Mouse (Mus musculus) midbrain, embryonic 11.5 days (tissue): ENCODE measurements around the gene Slc25a13. TPM values are rescaled to one million over a fixed set of nuclear protein-coding genes. Genes with fewer than 3 reads are reported as not detected.

Experiments used
- ATAC-seq: fragments of 200-750 bp; cut with Nextera tagmentation; 2 replicates; pipeline ENCODE4 v1.8.0; 2017; ENCODE audit warnings: moderate TSS enrichment, moderate library complexity; ENCODE audit not compliant: low FRiP score
- DNase-seq: peaks from one replicate; pipeline ENCODE4 v3.0.0; 2015; ENCODE audit warnings: low spot score; ENCODE audit errors: missing footprints
- H3K27ac ChIP-seq: fragments of 300-500 bp; sonication (generic); 2 replicates; pipeline ENCODE4 v1.5.1; 2014; ENCODE audit warnings: low read depth, low read length
- H3K27me3 ChIP-seq: fragments of 300-500 bp; sonication (generic); 2 replicates; pipeline ENCODE4 v1.6.1; 2014; ENCODE audit warnings: mild to moderate bottlenecking, low read length, moderate library complexity, mixed read lengths; ENCODE audit not compliant: control insufficient read depth, insufficient read depth
- H3K36me3 ChIP-seq: fragments of 300-500 bp; sonication (generic); 2 replicates; pipeline ENCODE4 v1.6.1; 2014; ENCODE audit warnings: mild to moderate bottlenecking, low read length, moderate library complexity, mixed read lengths; ENCODE audit not compliant: control insufficient read depth, insufficient read depth
- H3K4me1 ChIP-seq: fragments of 300-500 bp; sonication (generic); 2 replicates; pipeline ENCODE4 v1.6.1; 2014; ENCODE audit warnings: low read length; ENCODE audit not compliant: control insufficient read depth, insufficient read depth
- H3K4me2 ChIP-seq: fragments of 300-500 bp; sonication (generic); 2 replicates; pipeline ENCODE4 v1.6.1; 2014; ENCODE audit warnings: mild to moderate bottlenecking, moderate library complexity
- H3K4me3 ChIP-seq: fragments of 300-500 bp; sonication (generic); 2 replicates; pipeline ENCODE4 v1.5.1; 2014; ENCODE audit warnings: low read depth, low read length
- H3K9ac ChIP-seq: fragments of 300-500 bp; sonication (generic); 2 replicates; pipeline ENCODE4 v1.6.1; 2014; ENCODE audit warnings: low read length
- H3K9me3 ChIP-seq: fragments of 300-500 bp; sonication (generic); 2 replicates; pipeline ENCODE4 v1.6.1; 2016; ENCODE audit warnings: low read length; ENCODE audit not compliant: control insufficient read depth
- WGBS: fragments of 180-500 bp; shearing (Covaris S2); extraction: QIAGEN DNeasy Blood & Tissue Kit; methylation state at CpG from one replicate; pipeline ENCODE4 v1.1.7; 2014; 5-methylcytosine and 5-hydroxymethylcytosine counted together
- polyA plus RNA-seq: library from polyadenylated mRNA; unstranded; fragments of >200 nt; fragmentation: Nextera tagmentation; extraction: Ambion mirVana; gene quantifications from 2 replicates; pipeline ENCODE4 v1.2.1, GENCODE M21; 2014

Slc25a13 gene
- polyA plus RNA-seq, 1 experiment from 2014 or later, result 34.7 TPM

GRCm38 (mm10) chr6:5991243-5991642 lies 225.7 kb downstream of the Slc25a13 start:
- no peaks in the 10 kb centered on the region for H3K9me3 ChIP-seq
- ATAC-seq (no peak), DNase-seq (no peak)
- no peaks in the 10 kb centered on the region for H3K4me1 ChIP-seq
- no peak overlapping the region for H3K4me2 ChIP-seq
- 70% methylated on average over 6 of the region's 6 CpGs for WGBS
- H3K36me3 ChIP-seq, result no peaks in the 10 kb centered on the region
- no peak overlapping the region for H3K9ac ChIP-seq
- H3K27ac ChIP-seq, result no peak overlapping the region
- H3K4me3 ChIP-seq, result no peak overlapping the region
- no peaks in the 10 kb centered on the region for H3K27me3 ChIP-seq
